Mouse (Mus musculus): ENCODE results near the gene Rnf128. TPM values are rescaled to one million over a fixed set of nuclear protein-coding genes. Genes with fewer than 3 reads are reported as not detected.

The Rnf128 gene
- total RNA-seq, 2 experiments from 2014 or later = 72.2 to 82.0 TPM

DNA sequence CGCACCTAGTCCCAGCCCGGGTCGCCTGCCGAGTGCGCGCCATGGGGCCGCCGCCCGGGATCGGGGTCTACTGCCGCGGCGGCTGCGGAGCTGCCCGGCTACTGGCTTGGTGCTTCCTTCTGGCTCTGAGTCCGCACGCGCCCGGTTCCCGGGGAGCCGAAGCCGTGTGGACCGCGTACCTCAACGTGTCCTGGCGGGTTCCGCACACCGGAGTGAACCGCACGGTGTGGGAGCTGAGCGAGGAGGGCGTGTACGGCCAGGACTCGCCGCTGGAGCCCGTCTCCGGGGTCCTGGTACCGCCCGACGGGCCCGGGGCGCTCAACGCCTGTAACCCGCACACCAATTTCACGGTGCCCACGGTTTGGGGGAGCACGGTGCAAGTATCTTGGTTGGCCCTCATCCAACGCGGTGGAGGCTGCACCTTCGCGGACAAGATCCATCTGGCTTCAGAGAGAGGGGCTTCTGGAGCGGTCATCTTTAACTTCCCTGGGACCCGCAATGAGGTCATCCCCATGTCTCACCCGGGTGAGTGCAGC, 47.7 kb downstream of the Rnf128 start:
- no peak for DNase-seq (ENCODE audit: low spot score)
- intact Hi-C loops (cut with DNase I) = no loop called here

DNA sequence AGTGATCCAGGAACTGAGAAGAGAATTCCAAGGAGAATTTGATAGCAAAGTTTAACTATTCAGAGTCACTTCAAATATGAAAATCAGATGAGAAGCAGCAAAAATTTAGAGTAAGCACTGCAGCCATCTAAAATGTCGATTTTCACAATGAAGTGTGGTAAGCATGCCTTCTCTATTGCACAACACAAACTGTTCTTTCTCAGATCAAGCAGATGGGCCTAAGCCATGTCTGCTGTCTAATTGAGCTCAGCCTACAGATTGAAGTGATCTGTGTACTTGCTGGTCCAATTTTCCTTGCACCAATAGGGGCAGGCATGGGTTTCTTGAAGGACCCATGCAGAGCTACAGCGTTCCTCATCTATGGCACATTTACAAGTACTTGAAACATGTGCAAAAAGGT, 51.6 kb downstream of the Rnf128 start:
- no peak for DNase-seq (ENCODE audit: low spot score)
- intact Hi-C loops (cut with DNase I) = no loop called here

DNA sequence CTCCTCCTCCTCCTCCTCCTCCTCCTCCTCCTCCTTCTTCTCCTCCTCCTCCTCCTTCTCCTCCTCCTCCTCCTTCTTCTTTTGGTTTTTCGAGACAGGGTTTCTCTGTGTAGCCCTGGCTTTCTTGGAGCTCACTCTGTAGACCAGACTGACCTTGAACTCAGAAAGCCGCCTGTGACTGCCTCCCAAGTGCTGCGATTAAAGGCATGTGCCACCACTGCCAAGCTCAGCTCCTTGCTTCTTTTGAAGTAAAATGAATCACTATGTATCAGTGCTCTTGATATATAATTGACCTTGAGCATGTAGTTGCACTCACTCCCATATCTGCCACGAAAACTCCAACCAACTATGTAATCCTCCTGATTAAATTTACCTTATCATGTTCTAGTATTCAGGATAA, 59.0 kb downstream of the Rnf128 start:
- no peak for DNase-seq (ENCODE audit: low spot score)

DNA sequence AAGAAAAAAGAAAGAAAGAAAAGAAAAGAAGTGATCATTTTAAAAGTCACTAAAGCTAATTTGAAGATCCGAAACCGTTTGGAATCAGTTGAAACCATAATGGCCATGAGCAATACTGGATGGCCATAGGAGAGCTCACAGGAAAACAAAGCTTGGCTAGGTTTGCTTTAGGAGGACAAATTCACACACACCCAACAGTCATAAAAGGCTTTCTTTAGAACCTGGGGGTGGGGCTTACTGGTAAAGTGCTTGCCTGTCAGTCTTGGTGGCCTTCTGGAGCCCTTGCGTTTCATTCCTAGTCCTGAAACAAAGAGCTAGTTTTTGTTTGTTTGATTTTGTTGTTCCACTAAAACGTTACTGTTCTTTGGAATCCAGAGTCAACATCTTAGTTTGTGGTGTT, 71.6 kb downstream of the Rnf128 start:
- intact Hi-C loops (cut with DNase I) = no loop called here

More for the DNA sequence above, 59.0 kb downstream of the Rnf128 start:
- intact Hi-C loops (cut with DNase I) = no loop called here

DNA sequence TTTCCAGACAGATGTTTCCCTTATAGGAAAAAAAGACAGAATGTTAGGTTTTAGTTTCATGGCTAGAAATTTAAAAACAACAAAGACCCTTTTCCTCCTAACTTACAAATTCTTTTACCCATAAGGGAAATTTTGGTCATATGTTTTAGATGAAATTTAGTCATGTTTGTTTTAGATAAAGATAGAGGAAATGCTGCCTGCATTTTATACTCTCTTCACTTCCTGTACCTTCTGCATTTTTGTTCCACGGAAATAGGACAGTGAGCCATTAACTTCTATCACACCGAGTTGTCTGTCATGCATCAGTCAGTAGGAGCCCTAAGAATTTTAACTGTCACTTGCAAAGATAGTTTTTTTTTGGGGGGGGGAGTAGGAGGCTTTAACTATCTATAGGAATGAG, 76.6 kb downstream of the Rnf128 start:
- DNase-seq (ENCODE audit: low spot score) = no peak
- intact Hi-C loops (cut with DNase I) = no loop called here

More for the DNA sequence above, 71.6 kb downstream of the Rnf128 start:
- no peak for DNase-seq (ENCODE audit: low spot score)

DNA sequence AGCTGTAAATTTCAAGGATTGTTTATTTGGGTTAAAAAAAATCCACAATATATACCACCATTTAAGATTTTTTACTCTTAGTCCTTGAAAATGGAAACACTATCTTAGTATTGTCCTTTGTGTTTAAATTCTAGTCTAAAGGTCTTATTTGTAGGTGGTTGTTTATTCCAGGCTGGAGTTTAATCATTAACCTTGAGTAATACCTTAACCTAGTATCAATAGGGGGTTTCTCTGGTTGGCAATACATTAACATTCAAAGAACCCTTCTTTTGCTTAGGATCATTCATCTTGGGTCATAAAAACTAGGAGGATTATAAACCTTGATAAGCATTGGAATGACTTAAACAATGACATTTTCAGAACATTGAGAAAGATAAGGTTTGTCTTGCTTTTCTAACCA, 77.3 kb downstream of the Rnf128 start:
- intact Hi-C loops (cut with DNase I) = no loop called here
- no peak for DNase-seq (ENCODE audit: low spot score)

DNA sequence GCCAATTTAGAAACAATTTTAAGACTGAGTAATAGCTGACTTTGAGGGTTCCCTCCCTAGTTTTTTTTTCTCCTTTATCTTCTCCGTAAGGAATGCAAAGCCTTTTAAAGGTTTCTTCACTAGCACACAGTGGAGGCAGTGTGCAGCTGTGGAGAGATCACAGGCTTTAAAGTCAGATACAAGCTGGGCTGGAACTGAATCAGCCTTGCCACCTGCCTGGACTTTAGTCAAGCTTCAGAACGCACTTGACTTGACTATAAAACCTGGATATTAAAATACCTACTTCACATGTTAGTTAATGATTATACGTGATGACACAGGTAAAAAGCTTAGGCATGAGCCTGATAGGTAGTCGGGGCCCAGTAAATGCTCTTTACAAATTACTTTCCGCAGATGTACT, 89.1 kb downstream of the Rnf128 start:
- DNase-seq (ENCODE audit: low spot score) = no peak
- intact Hi-C loops (cut with DNase I) = no loop called here

DNA sequence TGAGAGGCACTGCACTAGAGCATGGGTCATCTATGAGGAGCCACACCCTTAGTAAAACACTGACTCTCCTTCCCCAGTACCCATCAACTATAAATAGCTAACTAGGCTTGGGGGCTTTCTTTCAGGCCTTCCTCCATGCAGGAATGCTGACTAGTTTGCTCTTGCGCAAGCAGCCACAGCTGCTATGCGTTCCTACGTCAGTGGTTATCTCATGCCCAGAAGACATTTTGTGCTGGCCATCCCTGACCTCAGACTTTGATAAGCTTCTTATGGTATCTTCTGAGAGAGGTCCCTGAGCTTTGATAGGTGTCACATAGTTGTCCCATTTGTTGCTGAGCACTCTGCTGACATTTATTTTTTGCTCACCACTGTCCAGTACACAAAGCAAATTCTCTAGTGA, 90.2 kb downstream of the Rnf128 start:
- DNase-seq (ENCODE audit: low spot score) = no peak
- intact Hi-C loops (cut with DNase I) = no loop called here

DNA sequence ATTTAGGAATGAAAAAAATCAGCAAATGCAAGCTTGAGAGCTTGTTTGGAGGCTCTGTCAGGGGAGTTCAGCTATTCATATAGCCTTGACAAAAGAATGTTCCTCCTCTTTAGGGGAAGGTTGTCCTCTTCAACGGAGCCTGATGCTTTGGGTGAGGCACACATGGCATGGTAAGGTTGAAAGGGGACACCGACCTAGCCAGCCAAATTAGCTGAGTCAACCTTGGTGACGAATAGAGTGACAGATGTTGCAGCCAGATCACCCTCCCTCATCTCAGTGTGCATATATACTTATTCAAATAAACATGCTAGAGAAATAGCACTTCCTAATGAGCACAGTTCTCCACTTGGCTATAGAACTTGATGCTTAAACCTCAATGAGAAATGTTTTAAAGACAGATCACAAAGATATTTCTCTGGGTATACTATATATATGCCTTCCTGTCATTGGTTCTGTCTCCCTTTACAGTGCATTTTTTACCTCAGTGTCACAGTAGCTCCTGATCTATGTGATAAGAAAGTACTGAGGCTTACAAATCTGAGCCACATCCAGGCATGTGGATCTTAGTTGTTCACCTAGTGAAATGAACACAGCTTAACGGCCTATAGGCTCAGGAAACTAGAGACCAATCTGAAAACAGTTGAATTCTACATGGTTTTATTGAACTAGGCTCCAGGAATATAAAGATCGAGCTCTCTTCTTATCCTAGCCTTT, 91.4 kb downstream of the Rnf128 start:
- intact Hi-C loops (cut with DNase I) = no loop called here
- DNase-seq (ENCODE audit: low spot score) = no peak

DNA sequence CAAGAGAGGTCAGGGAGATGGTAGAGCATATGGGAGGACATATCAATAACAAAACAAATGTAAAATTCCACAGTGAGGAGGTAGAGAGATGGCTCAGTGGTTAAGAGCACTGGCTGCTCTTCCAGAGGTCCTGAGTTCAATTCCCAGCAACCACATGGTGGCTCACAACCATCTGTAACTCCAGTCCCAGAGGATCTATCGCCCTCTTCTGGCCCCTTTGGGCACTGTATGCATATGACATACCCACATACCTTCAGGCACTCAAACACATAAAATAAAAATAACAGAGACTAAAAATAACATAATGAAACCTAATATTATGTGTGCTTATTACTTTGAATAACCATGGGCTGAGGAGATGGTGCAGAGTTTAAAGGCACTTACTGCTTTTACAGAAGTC, 99.0 kb downstream of the Rnf128 start:
- DNase-seq (ENCODE audit: low spot score) = no peak
- intact Hi-C loops (cut with DNase I) = no loop called here

DNA sequence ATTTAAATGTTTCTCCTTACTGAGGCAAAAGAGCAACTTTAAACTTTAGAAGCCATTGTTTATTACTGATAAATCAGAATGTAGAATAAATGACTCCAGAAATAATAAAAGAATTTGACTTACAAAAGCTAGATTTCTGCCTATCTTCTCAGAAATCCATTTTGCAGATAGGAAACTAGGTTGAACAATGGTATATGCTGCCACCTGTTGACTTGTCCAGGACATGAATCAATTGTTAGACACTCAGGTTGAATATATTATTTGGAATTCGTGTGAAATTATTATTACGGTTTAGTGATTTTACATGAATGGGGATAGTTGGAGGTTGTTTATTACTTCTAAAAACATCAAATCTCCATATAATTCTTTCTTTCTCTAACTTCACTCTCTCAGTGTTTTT, 102.7 kb downstream of the Rnf128 start:
- no peak for DNase-seq (ENCODE audit: low spot score)
- intact Hi-C loops (cut with DNase I) = loop anchor here (1.0 kb wide), 1 partner anchor 250 kb away; no protein-coding TSS in a partner anchor

DNA sequence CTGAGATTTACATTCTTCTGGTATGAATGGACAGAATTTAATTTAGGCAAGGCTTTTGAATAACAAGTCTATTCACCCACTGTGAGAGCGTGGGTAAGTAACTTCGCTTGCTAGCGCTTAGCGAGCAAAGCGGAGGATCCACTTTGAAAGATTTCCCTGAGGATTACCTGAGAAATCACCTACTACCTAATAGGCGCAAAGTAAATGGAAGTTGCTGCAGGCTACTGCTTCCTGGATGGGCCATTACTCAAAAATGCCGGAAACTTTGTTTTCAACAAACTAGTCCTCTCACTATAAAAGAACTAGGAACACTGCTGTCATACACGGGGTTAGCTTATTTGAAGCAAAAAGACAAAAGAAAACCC, 121.3 kb downstream of the Rnf128 start:
- no peak for DNase-seq (ENCODE audit: low spot score)
- intact Hi-C loops (cut with DNase I) = no loop called here

DNA sequence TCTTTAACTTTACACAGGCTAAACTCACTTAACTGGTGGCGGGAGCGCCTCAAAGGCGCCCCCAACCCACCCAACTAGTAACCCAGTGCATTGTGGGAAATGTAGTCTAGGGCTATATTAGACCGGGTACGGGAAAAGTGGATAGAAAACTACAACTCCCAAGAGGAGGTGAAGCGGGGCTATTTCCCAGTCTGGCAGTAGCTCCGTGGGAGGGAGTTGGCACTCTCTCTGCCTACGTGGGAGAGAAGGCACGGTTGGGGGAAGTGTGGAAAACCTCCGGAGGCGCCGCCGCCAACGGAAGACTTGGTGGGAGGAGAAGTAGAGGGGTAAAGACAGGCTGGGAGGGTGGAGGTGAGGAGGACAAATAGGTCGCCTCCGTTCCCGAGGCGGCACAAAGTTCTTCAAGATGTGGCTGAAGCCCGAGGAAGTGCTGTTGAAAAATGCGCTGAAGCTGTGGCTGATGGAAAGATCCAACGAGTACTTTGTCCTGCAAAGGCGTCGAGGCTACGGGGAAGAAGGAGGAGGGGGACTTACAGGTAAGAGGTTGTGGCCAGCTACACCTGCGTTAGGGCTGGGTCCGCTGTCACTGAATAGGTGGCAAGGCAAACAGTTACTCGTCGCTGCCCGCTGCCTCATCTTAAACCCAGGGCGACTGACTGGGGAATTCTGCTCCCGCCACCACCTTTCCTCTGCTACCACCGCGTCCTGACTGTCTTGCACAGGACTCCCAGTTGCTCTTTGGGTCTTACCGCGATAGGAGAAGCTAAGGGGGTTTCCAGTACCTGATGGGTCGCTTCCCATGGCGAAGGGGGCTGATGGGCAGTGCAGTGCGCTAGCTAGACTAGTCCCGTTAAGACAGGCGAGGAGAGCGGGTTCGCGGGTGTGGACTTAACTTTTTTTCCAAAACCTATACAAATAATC, 121.9 kb downstream of the Rnf128 start, which contains the start of gene Tbc1d8b:
Gene Tbc1d8b, plus strand, starts transcription at position 222 of the 921 bp plus-strand sequence.
- DNase-seq (ENCODE audit: low spot score) = peak; percentile 72
- intact Hi-C loops (cut with DNase I) = no loop called here

DNA sequence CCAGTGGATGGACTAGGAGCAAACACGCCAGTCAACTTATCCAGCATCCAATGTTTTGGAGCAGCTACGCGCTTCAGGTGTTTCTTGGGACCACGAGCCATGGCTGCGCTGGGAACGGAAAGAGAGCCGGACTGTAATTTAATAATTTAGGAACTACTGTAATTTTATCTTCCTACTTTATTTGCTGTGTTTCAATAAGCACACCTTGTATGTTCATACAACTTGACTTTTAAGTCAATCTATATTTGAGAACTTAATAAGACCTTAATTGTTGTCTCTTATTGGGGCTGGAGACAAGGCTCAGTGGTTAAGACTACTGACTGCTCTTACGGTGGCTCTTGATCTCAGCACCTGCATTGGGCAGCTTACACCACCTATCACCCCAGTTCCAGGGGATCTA, 151.3 kb downstream of the Rnf128 start, which contains the start of gene Gm15013:
Gene Gm15013, minus strand, starts transcription at position 101 of the 400 bp plus-strand sequence.
- intact Hi-C loops (cut with DNase I) = no loop called here
- no peak for DNase-seq (ENCODE audit: low spot score)

DNA sequence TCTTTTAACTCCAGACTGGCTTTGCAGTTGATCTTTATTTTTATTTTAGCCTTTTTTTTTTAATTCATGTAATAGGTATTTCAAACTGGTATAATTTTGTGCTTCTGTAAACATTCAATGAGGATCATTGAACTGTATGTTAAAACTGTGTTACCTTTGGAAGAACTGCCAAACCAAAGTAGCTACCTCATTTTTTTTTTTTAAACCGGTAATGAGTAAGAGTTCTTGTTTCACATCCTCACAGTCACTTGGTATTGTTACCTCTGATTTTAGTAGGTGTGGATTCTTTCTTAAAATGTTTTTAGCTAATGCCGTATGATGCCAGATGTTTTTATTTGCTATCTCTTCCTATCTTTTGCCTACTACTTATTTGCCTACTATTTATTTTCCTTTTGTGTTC, 159.2 kb downstream of the Rnf128 start:
- intact Hi-C loops (cut with DNase I) = no loop called here
- DNase-seq (ENCODE audit: low spot score) = no peak

Other genes with a start within 250 kb of the Rnf128 start
- not detected for gene Trap1a, start 229.6 kb upstream of the Rnf128 start, total RNA-seq (2021)
- under 1 TPM in 1 of 2 experiments, not detected in 1; 0.10 TPM for gene D330045A20Rik, start 82.9 kb upstream of the Rnf128 start, total RNA-seq (2021)
- 1 to 10 TPM; 5.2 to 5.5 TPM for gene Tbc1d8b, start 121.7 kb downstream of the Rnf128 start, total RNA-seq (2021)
- not detected for gene Gm15013, start 151.2 kb downstream of the Rnf128 start, total RNA-seq (2021)
- not detected for gene Ripply1, start 219.0 kb downstream of the Rnf128 start, total RNA-seq (2021)
- not detected for gene Cldn2, start 237.5 kb downstream of the Rnf128 start, total RNA-seq (2021)

Measured in heart, postnatal 25 days (tissue).